Mouse (Mus musculus) midbrain, embryonic 16.5 days (tissue): ENCODE measurements around the gene Ppp2r5d. TPM values are rescaled to one million over a fixed set of nuclear protein-coding genes. Genes with fewer than 3 reads are reported as not detected.

ENCODE experiments used
- ATAC-seq: fragments of 200-750 bp; cut with Nextera tagmentation; 2 replicates; pipeline ENCODE4 v1.8.0; 2017; ENCODE audit warnings: moderate TSS enrichment
- H3K27ac ChIP-seq: fragments of 300-500 bp; sonication (generic); 2 replicates; pipeline ENCODE4 v1.5.1; 2014; ENCODE audit warnings: mild to moderate bottlenecking, low read length, mixed read lengths
- H3K27me3 ChIP-seq: fragments of 300-500 bp; sonication (generic); 2 replicates; pipeline ENCODE4 v1.6.1; 2014; ENCODE audit warnings: low read depth, low read length, mixed read lengths; ENCODE audit not compliant: control insufficient read depth, insufficient read depth
- H3K36me3 ChIP-seq: fragments of 300-500 bp; sonication (generic); 2 replicates; pipeline ENCODE4 v1.6.1; 2014; ENCODE audit warnings: mild to moderate bottlenecking, low read length, moderate library complexity, mixed read lengths; ENCODE audit not compliant: control insufficient read depth, insufficient read depth
- H3K4me1 ChIP-seq: fragments of 300-500 bp; sonication (generic); 2 replicates; pipeline ENCODE4 v1.6.1; 2014; ENCODE audit warnings: mild to moderate bottlenecking, low read length, mixed read lengths; ENCODE audit not compliant: control insufficient read depth, insufficient read depth
- H3K4me2 ChIP-seq: fragments of 300-500 bp; sonication (generic); 2 replicates; pipeline ENCODE4 v1.6.1; 2014; ENCODE audit warnings: mild to moderate bottlenecking, low read length, mixed read lengths
- H3K4me3 ChIP-seq: fragments of 300-500 bp; sonication (generic); 2 replicates; pipeline ENCODE4 v1.5.1; 2014; ENCODE audit warnings: low read depth, mild to moderate bottlenecking, low read length, moderate library complexity, mixed read lengths
- H3K9ac ChIP-seq: fragments of 300-500 bp; sonication (generic); 2 replicates; pipeline ENCODE4 v1.6.1; 2014; ENCODE audit warnings: low read depth, low read length, mixed read lengths
- H3K9me3 ChIP-seq: fragments of 300-500 bp; sonication (generic); replicated peaks from 2 replicates; pipeline ENCODE4 v1.6.1; 2014; ENCODE audit warnings: mild to moderate bottlenecking, low read length, mixed read lengths; ENCODE audit not compliant: control insufficient read depth, poor library complexity, severe bottlenecking
- WGBS: fragments of 180-500 bp; shearing (Covaris S2); extraction: QIAGEN DNeasy Blood & Tissue Kit; methylation state at CpG from one replicate; pipeline ENCODE4 v1.1.7; 2014; 5-methylcytosine and 5-hydroxymethylcytosine counted together
- polyA plus RNA-seq: library from polyadenylated mRNA; unstranded; fragments of >200 nt; fragmentation: Nextera tagmentation; extraction: Ambion mirVana; gene quantifications from 2 replicates; pipeline ENCODE4 v1.2.1, GENCODE M21; 2015

Gene Ppp2r5d
- polyA plus RNA-seq, 1 experiment from 2014 or later, result 102 TPM

- Histone ChIP-seq H3K9ac (peak overlapping the region; percentile 75), H3K4me2 (peak overlapping the region; percentile 79), H3K9me3 (no peaks in the 10 kb centered on the region), H3K27ac (peak overlapping the region; percentile 89), H3K4me1 (peaks cover 30% of the 10 kb centered on the region), H3K27me3 (no peaks in the 10 kb centered on the region), H3K36me3 (peaks cover 2% of the 10 kb centered on the region; the same call in 1 of the 2 replicates), H3K4me3 (peak overlapping the region; percentile 71)
- under 1% methylated on average over 19 of the region's 19 CpGs for WGBS
- no peak for ATAC-seq
These were observed 58.6 kb downstream of the Ppp2r5d start for GRCm38 (mm10) chr17:46646322-46646662.

DNA sequence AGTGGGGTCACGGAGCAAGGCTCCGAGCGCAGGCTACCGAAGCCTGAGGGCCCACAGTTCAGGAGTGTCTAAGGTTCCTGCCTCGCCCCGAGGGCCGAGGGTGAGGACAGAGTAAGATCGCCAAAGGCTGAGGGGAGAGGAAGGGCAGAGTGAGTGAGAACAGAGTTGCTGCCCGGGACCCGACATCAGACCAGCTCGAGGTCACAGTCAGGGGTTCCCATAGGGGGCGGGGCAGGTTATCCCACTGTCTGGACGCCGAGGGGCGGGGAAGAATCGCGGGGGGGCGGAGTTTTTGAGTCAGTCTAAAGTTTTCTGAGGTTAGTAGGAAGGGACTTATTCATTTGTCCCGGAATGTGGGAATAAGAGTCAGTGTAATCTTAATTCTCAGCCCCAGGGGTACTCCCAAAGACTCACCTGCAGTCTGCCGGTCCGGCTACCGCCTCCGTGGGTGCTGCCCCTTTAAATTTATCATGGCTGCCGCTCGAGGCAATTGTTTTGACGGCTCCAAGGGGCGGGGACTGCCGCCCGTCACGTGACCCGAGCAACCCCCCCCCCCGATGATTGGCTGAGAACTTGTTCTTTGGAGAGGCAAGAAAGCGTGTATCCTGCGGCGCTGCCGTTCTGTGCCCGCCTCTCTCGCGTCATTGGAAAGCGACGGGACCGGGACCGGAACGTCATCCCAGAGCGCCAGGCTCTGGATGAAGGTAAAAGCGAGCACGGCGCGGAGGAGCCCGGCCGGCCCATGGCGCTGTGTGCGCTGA is 59.2 kb downstream of the Ppp2r5d start, which contains the start of the genes Klc4 and Mrpl2:
Gene Klc4 (minus strand): TSS at position 462 of the 761 bp plus-strand sequence.
Gene Mrpl2 (plus strand): TSS at position 669 of the 761 bp plus-strand sequence.
- Histone ChIP-seq H3K9ac (peak within 1 kb of the TSS; percentile 80), H3K27ac (peak within 1 kb of the TSS; percentile 89), H3K4me2 (peak within 1 kb of the TSS; percentile 84), H3K27me3 (no peaks in the 10 kb centered on the region), H3K36me3 (peaks cover 2% of the 10 kb centered on the region; the same call in 1 of the 2 replicates), H3K4me3 (peak within 1 kb of the TSS; percentile 71), H3K4me1 (peaks cover 25% of the 10 kb centered on the region), H3K9me3 (no peaks in the 10 kb centered on the region)
- peak; percentile 61 for ATAC-seq
- under 1% methylated on average over 53 of the region's 53 CpGs for WGBS

DNA sequence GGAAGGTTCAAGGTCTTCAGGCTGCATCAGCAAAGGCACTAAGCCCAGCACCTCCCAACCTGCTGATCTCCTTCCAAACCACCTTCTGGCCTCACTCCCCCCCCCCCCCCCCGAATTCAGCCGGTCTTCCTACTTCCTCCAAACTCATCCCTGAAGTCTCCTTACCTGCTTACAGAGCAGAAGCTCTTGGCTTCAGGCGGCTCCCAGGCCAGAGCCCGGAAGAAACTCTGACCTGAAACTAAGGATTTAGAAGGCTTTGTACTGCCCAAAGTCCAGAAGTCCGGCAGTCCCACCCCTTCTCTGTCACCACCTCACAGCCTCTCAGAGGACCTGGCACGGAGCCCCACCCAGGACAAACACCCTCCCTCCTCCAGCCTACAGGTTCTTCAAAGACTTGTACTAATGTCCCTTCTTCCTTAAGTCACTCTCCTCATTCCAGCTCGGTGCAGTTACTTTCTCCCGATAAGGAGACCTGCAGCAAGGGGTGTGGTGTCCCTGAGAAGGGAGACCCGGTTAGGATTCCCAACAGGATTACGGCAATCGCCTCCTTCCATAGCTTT is 59.9 kb downstream of the Ppp2r5d start:
- Histone ChIP-seq H3K4me3 (peak overlapping the region; percentile 71), H3K9ac (peak overlapping the region; percentile 80), H3K4me2 (peak overlapping the region; percentile 84), H3K27ac (peak overlapping the region; percentile 41; the same call in 1 of the 2 replicates), H3K9me3 (no peaks in the 10 kb centered on the region), H3K36me3 (peaks cover 6% of the 10 kb centered on the region; the same call in 1 of the 2 replicates), H3K4me1 (peaks cover 25% of the 10 kb centered on the region), H3K27me3 (no peaks in the 10 kb centered on the region)
- WGBS, result 11% methylated on average over 11 of the region's 11 CpGs
- peak; percentile 9 for ATAC-seq

DNA sequence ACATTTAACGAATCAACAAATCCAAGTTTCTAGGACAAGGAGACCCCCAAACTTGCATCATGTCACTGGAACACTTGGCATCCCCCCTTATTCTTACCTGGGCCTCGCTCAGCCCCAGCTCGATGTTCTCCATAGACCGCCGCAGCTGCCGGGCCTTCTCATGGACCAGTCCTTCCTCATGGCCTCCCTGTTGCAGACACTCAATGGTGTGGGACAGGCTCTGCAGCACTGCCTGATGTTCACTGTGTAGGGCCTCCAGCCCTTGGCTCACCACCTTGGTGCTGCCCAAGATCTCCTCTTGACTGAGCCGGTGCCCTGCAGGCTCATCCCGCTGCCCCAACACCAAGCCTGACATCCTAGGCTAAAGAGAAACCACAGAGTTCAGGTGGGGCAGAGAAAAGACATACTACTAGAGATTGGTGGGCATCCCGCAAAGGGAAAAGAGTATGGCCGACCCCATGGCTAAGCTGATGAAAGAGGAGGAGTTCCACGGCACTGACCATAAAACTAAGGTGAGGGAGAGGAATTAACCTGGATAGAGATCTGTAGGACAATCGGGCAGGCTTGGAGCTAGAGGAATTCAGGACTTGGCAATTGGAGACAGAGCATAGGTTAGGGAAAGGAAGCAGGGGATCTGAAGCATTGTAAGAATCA is 60.6 kb downstream of the Ppp2r5d start:
- Histone ChIP-seq H3K36me3 (peaks cover 11% of the 10 kb centered on the region), H3K27ac (no peak overlapping the region), H3K9ac (no peak overlapping the region), H3K4me3 (no peak overlapping the region; the same call in 1 of the 2 replicates), H3K4me2 (peak overlapping the region; percentile 84; the same call in 1 of the 2 replicates), H3K4me1 (peaks cover 18% of the 10 kb centered on the region), H3K27me3 (no peaks in the 10 kb centered on the region), H3K9me3 (no peaks in the 10 kb centered on the region)
- no peak for ATAC-seq
- WGBS, result 88% methylated on average over 12 of the region's 12 CpGs

GRCm38 (mm10) chr17:46642060-46642459 is 62.9 kb downstream of the Ppp2r5d start:
- peaks cover 16% of the 10 kb centered on the region for H3K4me1 ChIP-seq
- H3K27ac ChIP-seq, result no peak overlapping the region
- 93% methylated on average over 17 of the region's 17 CpGs for WGBS
- ATAC-seq, result no peak
- no peaks in the 10 kb centered on the region for H3K27me3 ChIP-seq
- H3K4me3 ChIP-seq, result no peak overlapping the region
- peaks cover 15% of the 10 kb centered on the region for H3K36me3 ChIP-seq
- no peak overlapping the region for H3K4me2 ChIP-seq
- H3K9me3 ChIP-seq, result no peaks in the 10 kb centered on the region
- no peak overlapping the region for H3K9ac ChIP-seq

- H3K36me3 ChIP-seq, result peaks cover 17% of the 10 kb centered on the region
- H3K27ac ChIP-seq, result no peak overlapping the region
- no peaks in the 10 kb centered on the region for H3K27me3 ChIP-seq
- no peak overlapping the region for H3K4me3 ChIP-seq
- WGBS, result 90% methylated on average over 9 of the region's 9 CpGs
- H3K9ac ChIP-seq, result no peak overlapping the region
- H3K4me1 ChIP-seq, result peaks cover 9% of the 10 kb centered on the region
- H3K9me3 ChIP-seq, result no peaks in the 10 kb centered on the region
- ATAC-seq, result no peak
- H3K4me2 ChIP-seq, result no peak overlapping the region
These were observed 65.0 kb downstream of the Ppp2r5d start for GRCm38 (mm10) chr17:46639929-46640328.

DNA sequence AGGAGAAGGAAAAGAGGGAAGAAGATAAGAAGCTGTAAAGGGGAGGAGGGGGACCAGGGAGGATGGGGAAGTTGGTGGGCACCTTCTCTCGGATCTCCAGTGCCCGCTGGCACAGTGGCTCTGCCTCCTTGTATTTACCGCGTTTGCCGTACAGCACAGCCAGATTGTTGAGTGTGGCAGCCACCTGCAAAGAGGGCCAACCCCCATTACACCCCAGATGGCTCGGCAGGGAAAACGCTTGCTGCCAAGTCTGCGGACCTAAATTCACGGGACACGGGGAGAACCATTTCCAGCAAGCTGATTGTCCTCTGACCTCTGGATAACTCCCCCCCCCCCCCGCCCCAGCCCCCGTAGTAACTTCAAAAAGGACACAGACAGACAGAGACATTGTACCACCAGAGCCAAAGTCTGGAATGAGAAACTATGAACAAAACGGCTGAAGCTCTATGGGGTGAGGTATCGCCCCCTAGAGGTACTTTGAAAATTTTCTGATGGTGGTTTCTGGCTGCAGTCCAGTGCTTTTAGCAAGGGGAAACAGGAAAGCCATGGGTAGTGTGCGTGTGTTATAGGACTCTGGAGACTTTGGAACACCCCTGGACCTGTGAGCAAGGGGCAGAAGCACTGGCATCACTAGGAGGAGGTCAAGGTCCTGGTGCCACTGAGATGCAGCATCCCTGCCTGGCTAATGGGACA is 67.9 kb downstream of the Ppp2r5d start:
- no peak overlapping the region for H3K9ac ChIP-seq
- 22% methylated on average over 15 of the region's 15 CpGs for WGBS
- no peaks in the 10 kb centered on the region for H3K27me3 ChIP-seq
- peaks cover 2% of the 10 kb centered on the region; the same call in 1 of the 2 replicates for H3K4me1 ChIP-seq
- H3K4me3 ChIP-seq, result no peak overlapping the region
- ATAC-seq, result no peak
- H3K36me3 ChIP-seq, result peaks cover 24% of the 10 kb centered on the region
- no peak overlapping the region for H3K27ac ChIP-seq
- H3K4me2 ChIP-seq, result no peak overlapping the region
- no peaks in the 10 kb centered on the region for H3K9me3 ChIP-seq
